Mouse (Mus musculus): ENCODE data around the gene Acyp2. TPM values are rescaled to one million over a fixed set of nuclear protein-coding genes. Genes with fewer than 3 reads are reported as not detected.
"Not testable (repeated sequence)": the region's sequence is repeated elsewhere in the genome, so short reads cannot be mapped to it uniquely, and the experiment has no call there.

The Acyp2 gene
- total RNA-seq (2015; ENCODE audit: low replicate concordance), result 1.7 TPM in 2 replicates
- total RNA-seq (2017; ENCODE audit: low replicate concordance), result 2.1 TPM in 1 of 2 replicates, not detected in the other

DNA sequence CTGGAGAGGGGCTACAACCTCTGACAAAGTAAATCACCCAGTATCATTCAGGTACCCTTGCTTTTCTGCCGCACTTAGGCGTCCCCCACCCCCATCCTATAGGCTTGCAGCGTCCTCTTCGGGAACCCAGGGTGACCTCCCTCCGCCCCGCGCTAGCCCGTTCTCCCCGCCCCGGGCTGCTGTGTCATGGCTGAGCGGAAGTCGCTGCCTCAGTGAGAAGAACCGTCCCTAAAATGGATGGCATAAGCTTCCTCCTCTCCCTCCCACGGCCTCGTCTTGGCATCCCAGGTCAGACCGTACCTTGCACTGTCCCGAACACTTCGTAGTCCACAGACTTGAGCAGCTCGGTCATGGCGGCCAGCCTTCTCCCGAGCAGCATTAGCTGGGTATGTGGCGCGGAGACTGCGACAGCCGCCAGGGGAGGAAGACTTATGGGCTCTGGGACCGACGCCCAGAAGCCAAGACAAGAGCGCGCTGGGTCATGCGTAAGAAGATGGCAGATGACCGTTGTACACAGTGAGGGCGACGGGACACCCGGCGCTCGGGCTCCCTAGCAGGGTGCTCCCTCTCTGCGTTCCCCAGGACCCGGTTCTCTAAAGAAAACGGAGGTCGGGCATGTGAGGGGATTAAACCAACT, at the start of gene Acyp2:
Gene Acyp2 (minus strand): TSS at position 587 of the 637 bp plus-strand sequence.
- ATAC-seq (replicated peaks; ENCODE audit: low FRiP score, poor library complexity, severe bottlenecking), result peak; percentile 99

DNA sequence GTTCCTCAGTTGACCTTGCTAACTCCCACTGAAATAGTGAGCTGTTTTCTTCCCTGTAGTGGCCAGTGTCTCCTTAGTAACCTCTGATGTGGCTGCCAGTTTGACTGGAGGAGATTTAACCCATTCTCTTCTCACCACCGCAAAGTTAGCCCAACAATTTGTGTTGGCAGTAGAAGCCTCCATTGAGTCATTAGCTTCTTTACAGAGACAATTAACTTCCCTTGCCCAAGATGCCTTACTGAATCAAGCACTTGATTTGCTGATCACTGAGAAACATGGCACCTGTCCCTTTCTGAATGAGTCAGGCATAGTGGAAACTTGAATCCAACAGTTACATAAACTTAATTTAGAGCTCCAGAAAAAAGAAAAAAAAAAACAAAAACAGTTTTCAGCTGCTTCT, 40.0 kb upstream of the Acyp2 start:
- no peak for ATAC-seq (replicated peaks; ENCODE audit: low FRiP score, poor library complexity, severe bottlenecking)

DNA sequence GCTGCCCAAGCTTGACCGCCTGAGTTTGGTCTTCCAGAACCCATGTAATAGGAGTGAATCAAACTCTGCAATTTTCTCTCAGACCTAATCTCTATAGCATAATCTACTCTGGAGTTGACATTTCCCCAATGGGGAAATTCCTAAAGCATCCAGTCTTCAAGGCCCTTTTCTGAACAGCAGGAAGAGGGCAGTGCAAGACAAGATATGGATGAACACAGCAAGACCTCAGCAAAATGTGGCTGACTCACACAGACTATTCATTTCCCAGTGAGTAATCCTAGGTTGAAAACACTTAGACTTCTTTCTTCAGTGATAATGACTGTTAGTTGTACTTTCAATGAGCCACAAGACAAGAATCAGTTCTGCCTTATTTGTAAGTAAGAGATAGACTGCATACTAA, 26.7 kb upstream of the Acyp2 start:
- no peak for ATAC-seq (replicated peaks; ENCODE audit: low FRiP score, poor library complexity, severe bottlenecking)

DNA sequence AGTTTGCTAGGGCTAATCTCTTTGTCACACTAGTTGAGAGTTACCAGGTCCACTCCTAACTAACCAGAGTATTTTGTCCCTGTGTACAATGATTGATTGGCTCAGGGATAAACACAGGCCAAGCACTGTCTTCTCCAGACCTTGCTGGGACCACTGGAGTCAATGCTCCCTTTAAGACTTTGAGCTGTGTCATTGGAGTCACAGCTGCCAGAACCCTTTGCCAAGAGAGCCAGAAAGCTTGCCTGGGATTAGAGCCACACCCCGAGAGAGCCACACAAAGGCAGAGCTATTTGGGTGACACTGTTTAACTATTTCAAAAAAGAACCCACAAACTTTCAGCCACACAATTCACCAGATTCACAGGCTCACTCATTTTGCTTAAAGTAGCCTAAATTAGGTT, 23.3 kb upstream of the Acyp2 start:
- no peak for ATAC-seq (replicated peaks; ENCODE audit: low FRiP score, poor library complexity, severe bottlenecking)

DNA sequence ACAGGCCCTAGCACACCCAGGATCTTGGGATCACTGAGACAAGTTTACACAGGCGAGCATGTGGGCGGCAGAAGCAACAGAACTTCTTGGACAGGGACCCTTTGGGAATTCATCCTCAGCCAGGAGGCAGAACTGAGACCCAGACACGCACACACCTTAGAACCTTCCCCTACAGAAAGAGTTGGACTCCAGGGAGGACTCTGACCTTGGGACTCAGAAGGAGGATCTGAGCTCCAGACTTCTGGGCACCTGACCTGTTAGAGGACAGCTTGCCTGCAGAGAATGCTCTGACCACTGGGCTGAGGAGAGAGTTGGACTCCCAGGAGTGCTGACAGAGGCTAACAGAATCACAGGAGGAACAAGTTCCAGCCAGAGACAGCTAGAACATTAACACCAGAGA, 13.6 kb upstream of the Acyp2 start:
- no peak for ATAC-seq (replicated peaks; ENCODE audit: low FRiP score, poor library complexity, severe bottlenecking)

DNA sequence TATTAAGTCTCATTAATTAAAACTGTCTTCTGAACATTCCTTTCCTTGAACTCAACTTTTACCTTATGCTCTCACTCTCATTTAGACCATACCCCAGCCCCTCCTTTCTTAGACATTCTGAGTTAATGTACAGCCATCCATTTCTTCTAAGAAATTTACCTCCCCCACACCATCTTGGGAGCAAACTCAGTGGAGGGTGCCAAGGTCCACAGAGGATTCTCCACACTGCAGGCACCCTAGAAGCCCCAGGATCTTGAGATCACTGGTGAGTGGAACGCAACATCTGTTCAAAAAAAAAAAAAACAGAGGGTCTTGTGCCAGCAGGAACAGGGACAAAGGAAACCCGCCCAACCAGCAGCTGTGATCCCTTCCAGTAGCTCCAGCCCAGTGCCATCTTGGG, 13.2 kb upstream of the Acyp2 start:
- ATAC-seq (replicated peaks; ENCODE audit: low FRiP score, poor library complexity, severe bottlenecking), result no peak

DNA sequence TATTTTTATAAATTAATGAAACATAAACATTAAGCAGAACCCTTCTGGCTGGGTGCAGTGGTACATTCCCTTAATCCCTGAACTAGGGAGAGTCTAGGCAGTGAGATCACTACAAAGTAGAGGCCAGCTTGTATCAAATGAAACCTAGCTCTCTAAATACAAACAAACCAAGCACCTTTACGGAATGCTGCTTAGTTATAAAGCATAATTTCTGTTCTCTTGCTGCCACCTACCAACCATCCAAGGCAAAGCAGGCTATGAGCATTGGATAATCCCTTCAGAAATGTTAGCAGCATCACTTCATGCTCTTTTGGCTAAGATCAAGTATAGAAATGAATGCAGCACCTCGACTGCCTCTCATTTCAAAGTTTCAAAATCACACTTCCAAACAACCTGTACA, 7.7 kb upstream of the Acyp2 start:
- no peak for ATAC-seq (replicated peaks; ENCODE audit: low FRiP score, poor library complexity, severe bottlenecking)

DNA sequence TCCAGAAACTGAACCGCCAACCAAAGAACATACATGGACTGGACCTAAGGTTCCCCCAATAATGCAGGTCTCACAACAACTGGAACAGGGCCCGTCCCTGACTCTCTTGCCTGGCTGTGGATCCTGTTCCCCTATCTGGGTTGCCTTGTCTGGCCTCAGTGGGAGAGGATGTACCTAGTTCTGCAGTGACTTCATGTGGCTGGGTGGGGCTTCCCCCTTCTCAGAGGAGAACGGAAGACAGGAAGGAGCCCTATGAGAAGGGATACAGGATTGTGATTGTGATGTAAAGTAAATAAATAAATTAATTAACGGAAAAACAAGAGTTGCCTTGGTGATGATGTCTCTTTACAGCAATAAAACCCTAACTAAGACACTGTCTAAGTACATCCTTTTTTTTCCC, 6.7 kb upstream of the Acyp2 start:
- no peak for ATAC-seq (replicated peaks; ENCODE audit: low FRiP score, poor library complexity, severe bottlenecking)

DNA sequence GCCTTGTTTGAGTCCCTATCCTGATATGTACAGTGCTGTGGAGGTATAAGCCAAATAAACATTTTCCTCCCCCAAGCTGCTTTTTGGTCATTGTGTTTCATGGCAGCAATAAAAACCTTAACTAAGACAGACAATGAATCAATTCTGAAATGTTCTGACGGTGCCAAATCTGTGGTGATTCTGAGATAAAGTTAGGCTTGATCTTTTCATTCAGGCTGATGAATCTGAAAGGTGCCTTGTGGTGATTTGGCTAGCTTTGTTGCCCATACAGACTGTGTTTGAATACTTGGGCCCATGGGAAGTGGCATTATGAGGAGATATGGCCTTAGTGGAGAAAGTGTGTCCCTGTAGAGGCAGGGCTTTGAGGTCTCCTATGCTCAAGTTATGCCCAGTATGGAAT, 1.0 kb upstream of the Acyp2 start:
- ATAC-seq (replicated peaks; ENCODE audit: low FRiP score, poor library complexity, severe bottlenecking), result no peak

DNA sequence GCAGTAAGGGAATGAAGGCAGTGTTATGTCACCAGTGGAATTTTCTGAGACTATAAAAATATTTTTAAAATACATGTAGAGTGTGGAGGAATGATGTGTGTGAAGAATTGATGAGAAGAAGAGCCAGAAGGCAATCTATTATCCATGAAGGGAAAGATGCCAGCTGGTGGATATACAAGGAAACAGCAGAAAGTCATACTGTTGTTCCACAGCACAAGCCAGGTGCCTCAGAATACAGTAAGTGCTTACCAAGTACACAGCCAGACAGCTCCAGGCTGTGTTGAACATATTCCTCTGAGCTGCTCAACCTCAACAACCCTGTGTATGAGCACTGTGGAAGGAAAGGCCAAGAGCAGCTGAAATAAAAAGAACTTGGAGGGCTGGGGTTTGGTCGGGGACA, 13.7 kb downstream of the Acyp2 start:
- no peak for ATAC-seq (replicated peaks; ENCODE audit: low FRiP score, poor library complexity, severe bottlenecking)

DNA sequence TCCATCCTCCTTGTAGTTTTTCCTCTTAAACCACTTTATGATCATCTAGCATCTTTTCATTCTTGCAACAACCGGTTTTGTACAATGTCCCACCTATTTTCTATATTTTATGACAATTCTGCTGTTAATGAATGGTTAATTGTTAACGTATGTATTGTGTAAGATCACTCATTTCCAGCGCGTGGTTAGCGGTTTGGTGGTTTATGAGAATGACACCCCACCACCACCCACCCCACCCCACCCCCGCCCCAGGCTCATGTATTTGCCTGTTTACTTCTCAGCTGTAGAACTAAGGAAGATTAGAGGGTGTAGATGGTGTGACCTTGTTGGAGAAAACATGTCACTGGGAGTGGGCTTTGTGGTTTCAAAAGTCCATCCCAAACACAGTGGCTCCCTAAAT, 18.9 kb downstream of the Acyp2 start:
- ATAC-seq (replicated peaks; ENCODE audit: low FRiP score, poor library complexity, severe bottlenecking), result no peak

DNA sequence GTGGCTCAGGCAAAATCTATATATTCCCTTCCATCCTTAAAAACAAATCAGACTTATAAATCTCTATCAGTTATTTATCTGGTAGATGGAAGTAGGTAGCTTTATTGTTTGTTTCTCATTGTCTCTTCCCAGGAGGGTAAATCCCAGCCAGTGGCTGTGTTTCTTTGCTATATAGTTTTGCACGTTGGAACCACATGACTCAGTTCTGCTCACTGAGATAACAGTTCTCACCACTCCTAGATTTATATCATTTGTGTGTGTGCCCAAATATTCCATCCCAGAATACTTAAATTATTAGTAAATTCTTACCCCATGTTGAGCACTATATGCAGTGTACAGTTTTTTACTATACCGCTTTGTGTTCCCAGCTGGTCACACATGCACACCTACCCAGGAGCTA, 26.2 kb downstream of the Acyp2 start:
- no peak for ATAC-seq (replicated peaks; ENCODE audit: low FRiP score, poor library complexity, severe bottlenecking)

DNA sequence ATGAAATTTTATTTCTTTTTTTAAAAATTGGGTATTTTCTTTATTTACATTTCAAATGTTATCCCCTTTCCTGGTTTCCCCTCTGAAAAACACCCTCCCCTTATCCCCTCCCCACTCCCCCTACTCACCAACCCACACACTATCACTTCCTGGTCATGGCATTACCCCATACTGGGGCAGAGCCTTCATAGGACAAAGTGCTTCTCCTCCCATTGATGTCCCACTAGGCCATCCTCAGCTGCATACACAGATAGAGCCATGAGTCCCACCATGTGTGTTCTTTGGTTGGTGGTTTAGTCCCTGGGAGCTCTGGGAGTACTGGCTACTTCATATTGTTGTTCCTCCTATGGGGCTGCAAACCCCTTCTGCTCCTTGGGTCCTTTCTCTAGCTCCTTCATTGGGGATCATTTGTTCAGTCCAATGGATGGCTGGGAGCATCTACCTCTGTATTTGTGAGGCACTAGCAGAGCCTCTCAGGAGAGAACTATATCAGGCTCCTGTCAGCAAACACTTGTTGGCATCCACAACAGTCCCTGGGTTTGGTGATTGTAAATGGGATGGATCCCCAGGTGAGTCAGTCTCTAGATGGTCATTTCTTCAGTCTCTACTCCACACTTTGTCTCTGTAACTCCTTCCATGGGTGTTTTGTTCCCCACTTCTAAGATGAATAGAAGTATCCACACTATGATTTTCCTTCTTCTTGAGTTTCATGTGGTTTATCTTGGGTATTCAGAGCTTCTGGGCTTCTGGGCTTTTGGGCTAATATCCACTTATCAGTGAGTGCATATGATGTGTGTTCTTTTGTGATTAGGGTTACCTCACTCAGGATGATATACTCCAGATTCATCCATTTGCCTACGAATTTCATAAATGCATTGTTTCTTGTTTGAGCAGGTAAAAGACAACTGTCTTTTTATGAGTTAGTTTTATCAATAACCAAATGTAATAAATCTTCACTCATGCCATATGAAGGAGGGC, 27.7 kb downstream of the Acyp2 start:
- ATAC-seq (replicated peaks; ENCODE audit: low FRiP score, poor library complexity, severe bottlenecking), result not testable (repeated sequence)

DNA sequence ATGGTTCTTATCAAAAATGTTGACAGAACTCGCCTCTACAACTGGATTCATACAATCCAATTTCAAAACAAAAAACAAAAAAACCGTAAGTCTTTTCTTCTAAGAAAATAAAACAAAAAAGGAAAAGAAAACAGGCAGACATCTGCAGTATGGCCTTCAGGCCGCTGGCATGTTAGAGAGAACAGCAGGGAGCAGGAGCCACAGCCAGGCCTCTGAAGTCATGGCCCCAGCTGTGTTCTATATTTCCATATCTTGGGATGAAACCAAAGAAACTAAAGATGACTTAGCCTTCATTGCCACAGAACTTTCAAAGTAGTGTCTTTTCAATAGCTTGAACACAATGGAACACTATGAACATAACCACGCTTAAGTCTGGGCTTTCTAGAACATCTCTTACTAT, 31.2 kb downstream of the Acyp2 start:
- no peak for ATAC-seq (replicated peaks; ENCODE audit: low FRiP score, poor library complexity, severe bottlenecking)

DNA sequence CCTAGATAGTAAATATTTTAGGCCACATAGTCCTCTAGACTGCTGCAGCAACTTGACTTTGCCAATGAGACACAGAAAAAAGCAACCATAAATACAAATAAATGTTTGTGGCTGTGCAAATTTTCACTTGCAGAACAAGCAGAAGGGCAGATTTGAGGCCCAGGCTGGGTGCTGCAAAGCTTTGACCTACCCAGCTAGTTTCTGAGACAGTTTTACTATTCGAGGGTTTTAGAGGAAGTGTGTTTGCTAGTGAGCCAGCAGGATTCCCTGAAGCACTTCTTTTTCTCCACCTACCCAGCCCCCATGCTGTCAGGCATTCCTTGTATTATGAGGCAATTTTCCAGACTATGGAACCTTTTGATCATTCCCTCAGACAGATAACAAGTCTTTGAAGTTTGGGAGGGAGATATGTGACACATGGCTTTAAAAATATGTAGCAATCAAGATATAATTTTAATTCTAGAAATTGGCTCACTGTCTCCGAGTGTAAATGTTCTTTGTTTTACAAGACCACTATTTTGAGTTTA, 31.8 kb downstream of the Acyp2 start:
- ATAC-seq (replicated peaks; ENCODE audit: low FRiP score, poor library complexity, severe bottlenecking), result no peak

DNA sequence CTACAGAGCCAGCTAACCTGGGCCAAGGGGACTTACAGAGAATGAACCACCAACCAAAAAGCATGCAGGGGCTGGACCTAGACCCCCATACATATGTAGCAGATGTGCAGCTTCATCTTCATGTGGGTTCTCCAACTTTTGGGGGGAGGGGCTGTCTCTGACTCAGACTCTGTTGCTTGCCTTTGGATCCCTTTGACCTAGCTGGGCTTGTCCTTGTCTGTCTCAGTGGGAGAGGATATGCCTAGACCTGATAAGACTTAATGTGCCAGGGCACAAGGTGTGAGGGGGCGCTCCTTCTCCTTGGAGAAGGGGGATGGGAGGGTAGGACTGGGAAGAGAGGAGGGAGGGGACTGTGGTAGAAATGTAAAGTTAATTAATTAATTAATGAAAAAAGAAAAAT, 33.4 kb downstream of the Acyp2 start:
- no peak for ATAC-seq (replicated peaks; ENCODE audit: low FRiP score, poor library complexity, severe bottlenecking)

DNA sequence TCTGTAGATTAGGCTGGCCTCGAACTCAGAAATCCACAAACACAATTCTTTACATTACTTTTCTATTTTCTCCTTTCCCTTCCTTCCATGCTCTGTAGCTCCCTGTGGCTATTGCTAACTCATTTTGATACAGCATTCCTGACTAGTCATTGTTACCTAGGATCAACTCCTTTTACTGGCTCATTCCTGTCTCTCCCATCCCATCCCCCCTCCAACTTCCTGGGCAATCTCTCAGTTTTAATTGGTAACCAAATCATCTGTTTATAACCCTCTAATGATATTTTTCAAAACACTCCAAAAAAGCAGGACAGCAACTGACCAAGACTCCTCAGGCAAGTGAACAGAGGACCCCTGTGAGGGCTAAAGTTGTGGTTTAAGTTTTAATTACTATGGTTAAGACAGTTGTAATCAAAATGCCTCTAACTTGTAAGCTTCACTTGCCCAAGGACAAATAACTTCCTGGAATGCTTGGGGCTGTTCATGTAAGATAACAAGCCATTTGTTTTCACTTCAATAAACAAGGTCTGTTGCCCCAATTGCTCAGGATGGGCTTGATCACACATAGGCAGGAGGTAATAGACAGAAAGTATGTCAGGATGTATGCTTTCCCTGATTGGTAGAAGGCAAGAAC, 35.4 kb downstream of the Acyp2 start:
- ATAC-seq (replicated peaks; ENCODE audit: low FRiP score, poor library complexity, severe bottlenecking), result no peak

DNA sequence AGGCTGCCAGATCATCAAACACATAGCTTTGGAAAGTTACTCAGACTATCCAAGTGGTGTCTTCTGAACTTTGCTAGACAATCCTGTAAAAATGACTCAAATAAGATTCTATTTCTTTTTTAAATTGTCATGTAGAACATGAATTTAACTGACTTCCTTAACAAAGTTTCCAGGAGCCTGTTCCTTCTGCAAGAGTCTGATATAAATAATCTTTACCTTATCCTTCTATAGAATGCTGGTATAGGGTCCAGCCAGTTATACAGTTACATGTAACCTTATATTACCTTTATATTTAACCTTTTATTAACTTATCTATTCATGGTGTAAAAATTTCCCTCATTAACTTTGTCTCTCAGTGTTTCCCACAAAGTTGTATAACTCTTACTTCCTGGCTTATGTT, 36.7 kb downstream of the Acyp2 start:
- ATAC-seq (replicated peaks; ENCODE audit: low FRiP score, poor library complexity, severe bottlenecking), result no peak

DNA sequence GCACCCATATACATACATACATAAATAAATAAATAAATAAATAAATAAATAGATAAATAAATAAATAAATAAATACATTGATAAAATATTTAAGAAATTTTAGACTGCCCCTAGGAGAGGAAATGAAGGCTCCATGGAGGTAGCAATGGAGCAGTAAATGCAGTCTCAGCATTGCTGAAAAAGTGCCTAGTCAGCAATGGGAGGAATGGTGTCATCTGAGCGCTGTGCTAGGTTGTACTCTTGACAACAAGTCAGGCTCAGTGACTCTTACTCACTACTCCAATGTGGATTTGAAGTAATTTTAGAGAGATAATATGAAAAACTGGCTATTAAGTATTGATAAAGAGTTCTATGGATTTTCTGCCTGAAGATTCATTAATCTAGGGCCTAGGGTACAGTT, 40.1 kb downstream of the Acyp2 start:
- no peak for ATAC-seq (replicated peaks; ENCODE audit: low FRiP score, poor library complexity, severe bottlenecking)
